Mouse (Mus musculus): ENCODE measurements at regions not wholly inside any gene's neighbourhood (a gene's known extent, or its start where the extent isn't known, plus 50 kb on each side); places are given as distances from the start of the nearest gene placed in this dataset.

GRCm38 (mm10) chr12:118701838-118702237 lies 144.3 kb upstream of the Sp8 start:
- Histone ChIP-seq H3K4me1 (ENCODE audit: insufficient read depth, low read length) (no peaks in the 10 kb centered on the region), H3K4me3 (ENCODE audit: low read length) (no peak overlapping the region), H3K27ac (no peak overlapping the region), H3K4me2 (ENCODE audit: low read depth, low read length) (no peak overlapping the region), H3K9me3 (ENCODE audit: low read length) (no peaks in the 10 kb centered on the region), H3K27me3 (ENCODE audit: insufficient read depth, low read length) (no peaks in the 10 kb centered on the region), H3K36me3 (ENCODE audit: insufficient read depth, low read length) (no peaks in the 10 kb centered on the region), H3K9ac (replicated peaks; ENCODE audit: low read length) (no peak overlapping the region)
- no peak for TF ChIP-seq CTCF (IDR thresholded peaks at IDR 0.05; ENCODE audit: low read depth)
- DNase-seq (ENCODE audit: low spot score) (no peak), ATAC-seq (no peak)
- 88% methylated on average over 2 of the region's 2 CpGs for WGBS

DNA sequence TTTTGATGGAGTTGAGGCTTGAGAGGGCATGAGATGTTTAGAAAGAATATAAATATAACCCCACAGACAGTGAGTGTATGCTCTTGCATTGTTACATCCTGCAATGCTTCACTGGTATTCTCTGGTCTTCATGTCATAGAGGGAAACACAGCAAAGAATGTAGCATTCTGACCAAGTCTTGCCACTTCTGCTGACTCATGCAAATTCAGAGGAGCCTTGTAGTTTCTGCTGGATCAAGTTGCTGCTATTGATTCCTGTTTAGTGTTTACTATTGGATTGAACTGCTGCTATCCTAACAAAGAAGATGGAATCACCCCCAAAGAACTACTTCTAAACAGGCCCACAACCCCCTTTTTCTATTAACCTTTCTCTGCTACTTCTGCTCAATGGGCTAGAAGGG lies 148.0 kb upstream of the Sp8 start:
- no peaks in the 10 kb centered on the region for H3K9me3 ChIP-seq (ENCODE audit: low read length)
- no peak overlapping the region for H3K4me2 ChIP-seq (ENCODE audit: low read depth, low read length)
- no peaks in the 10 kb centered on the region for H3K27me3 ChIP-seq (ENCODE audit: insufficient read depth, low read length)
- no peak overlapping the region for H3K27ac ChIP-seq
- H3K4me3 ChIP-seq (ENCODE audit: low read length): no peak overlapping the region
- no peak for TF ChIP-seq CTCF (IDR thresholded peaks at IDR 0.05; ENCODE audit: low read depth)
- no peaks in the 10 kb centered on the region for H3K36me3 ChIP-seq (ENCODE audit: insufficient read depth, low read length)
- H3K9ac ChIP-seq (replicated peaks; ENCODE audit: low read length): no peak overlapping the region
- ATAC-seq (no peak), DNase-seq (ENCODE audit: low spot score) (no peak)
- H3K4me1 ChIP-seq (ENCODE audit: insufficient read depth, low read length): no peaks in the 10 kb centered on the region

DNA sequence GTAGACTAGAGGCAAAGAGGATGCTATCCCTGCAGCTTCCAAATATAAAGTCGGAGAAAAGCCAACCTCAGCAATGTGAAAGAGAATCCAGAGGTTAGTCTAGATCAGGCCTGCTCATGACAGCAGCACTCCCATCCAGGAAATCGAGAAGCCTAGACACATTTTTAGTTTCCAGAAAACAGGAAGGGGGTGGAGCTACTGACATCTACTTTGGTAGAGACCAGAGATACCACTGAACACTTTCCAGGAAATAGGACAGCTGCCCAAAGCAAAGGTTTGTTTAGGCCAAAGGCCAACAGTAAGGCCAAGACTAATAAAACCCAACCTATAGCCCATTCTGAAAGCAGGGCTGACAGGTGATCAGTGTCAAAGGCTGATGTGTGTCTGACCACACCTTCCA lies 151.4 kb upstream of the Sp8 start:
- no peak for ATAC-seq

DNA sequence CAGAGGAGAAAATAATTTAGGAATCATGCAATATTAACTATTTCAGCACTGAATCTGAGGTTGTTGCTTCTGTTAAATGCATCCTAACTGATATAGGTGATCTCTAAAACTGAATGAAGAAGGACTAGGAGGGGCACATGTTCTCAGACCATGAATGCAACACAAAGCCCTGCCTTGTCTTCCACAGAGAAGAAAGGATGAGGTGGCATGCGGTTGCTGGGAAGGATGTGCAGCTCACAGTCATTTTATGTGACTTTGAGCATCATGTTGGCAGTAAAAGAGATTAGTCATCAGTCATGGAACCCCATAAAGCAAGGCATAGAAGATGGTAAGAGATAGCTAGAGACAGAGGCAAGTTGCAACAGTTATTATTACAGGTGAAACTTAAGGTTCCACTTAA lies 163.2 kb upstream of the Sp8 start:
- 93% methylated on average over 1 of the region's 1 CpGs for WGBS
- no peak for ATAC-seq

More for the DNA sequence above, 151.4 kb upstream of the Sp8 start:
- TF ChIP-seq CTCF (IDR thresholded peaks at IDR 0.05; ENCODE audit: low read depth): no peak
- 85% methylated on average over 2 of the region's 2 CpGs for WGBS
- H3K4me2 ChIP-seq (ENCODE audit: low read depth, low read length): no peak overlapping the region
- no peak overlapping the region for H3K9ac ChIP-seq (replicated peaks; ENCODE audit: low read length)
- no peaks in the 10 kb centered on the region for H3K4me1 ChIP-seq (ENCODE audit: insufficient read depth, low read length)
- H3K36me3 ChIP-seq (ENCODE audit: insufficient read depth, low read length): no peaks in the 10 kb centered on the region
- H3K27ac ChIP-seq: no peak overlapping the region
- no peak overlapping the region for H3K4me3 ChIP-seq (ENCODE audit: low read length)
- no peaks in the 10 kb centered on the region for H3K27me3 ChIP-seq (ENCODE audit: insufficient read depth, low read length)
- no peak for DNase-seq (ENCODE audit: low spot score)
- no peaks in the 10 kb centered on the region for H3K9me3 ChIP-seq (ENCODE audit: low read length)

DNA sequence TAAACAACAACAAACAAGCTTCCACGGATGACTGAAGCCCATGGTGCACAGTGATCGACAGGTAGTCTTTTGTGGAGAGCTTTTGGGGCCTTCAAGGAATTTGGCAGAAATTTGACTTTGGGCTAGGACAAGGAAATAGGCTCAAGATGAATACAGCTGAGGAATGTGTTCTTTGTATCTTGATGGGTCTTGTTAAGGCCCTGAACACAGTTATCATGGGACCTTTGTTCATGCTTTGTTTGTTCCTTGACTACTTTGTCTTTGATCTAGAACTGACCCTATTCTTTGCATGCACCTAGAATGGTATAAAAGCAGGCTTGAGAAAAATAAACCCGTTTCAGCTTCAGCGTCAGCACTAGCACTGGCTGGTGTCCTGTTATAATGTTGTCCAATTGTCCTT lies 168.1 kb upstream of the Sp8 start:
- Histone ChIP-seq H3K27ac (no peak overlapping the region), H3K9me3 (ENCODE audit: low read length) (no peaks in the 10 kb centered on the region), H3K4me1 (ENCODE audit: insufficient read depth, low read length) (no peaks in the 10 kb centered on the region), H3K36me3 (ENCODE audit: insufficient read depth, low read length) (no peaks in the 10 kb centered on the region), H3K4me3 (ENCODE audit: low read length) (no peak overlapping the region), H3K4me2 (ENCODE audit: low read depth, low read length) (no peak overlapping the region), H3K9ac (replicated peaks; ENCODE audit: low read length) (no peak overlapping the region), H3K27me3 (ENCODE audit: insufficient read depth, low read length) (no peaks in the 10 kb centered on the region)
- DNase-seq (ENCODE audit: low spot score): no peak
- WGBS: 79% methylated on average over 4 of the region's 4 CpGs
- TF ChIP-seq CTCF (IDR thresholded peaks at IDR 0.05; ENCODE audit: low read depth): no peak
- ATAC-seq: no peak

More for the DNA sequence above, 163.2 kb upstream of the Sp8 start:
- H3K27ac ChIP-seq: no peak overlapping the region
- H3K4me3 ChIP-seq (ENCODE audit: low read length): no peak overlapping the region
- H3K4me2 ChIP-seq (ENCODE audit: low read depth, low read length): no peak overlapping the region
- no peak for TF ChIP-seq CTCF (IDR thresholded peaks at IDR 0.05; ENCODE audit: low read depth)
- no peaks in the 10 kb centered on the region for H3K4me1 ChIP-seq (ENCODE audit: insufficient read depth, low read length)
- H3K36me3 ChIP-seq (ENCODE audit: insufficient read depth, low read length): no peaks in the 10 kb centered on the region
- H3K9ac ChIP-seq (replicated peaks; ENCODE audit: low read length): no peak overlapping the region
- no peaks in the 10 kb centered on the region for H3K9me3 ChIP-seq (ENCODE audit: low read length)
- no peak for DNase-seq (ENCODE audit: low spot score)
- no peaks in the 10 kb centered on the region for H3K27me3 ChIP-seq (ENCODE audit: insufficient read depth, low read length)

- Histone ChIP-seq H3K36me3 (ENCODE audit: insufficient read depth, low read length) (no peaks in the 10 kb centered on the region), H3K27me3 (ENCODE audit: insufficient read depth, low read length) (peaks cover 45% of the 10 kb centered on the region; the same call in 1 of the 2 replicates), H3K4me1 (ENCODE audit: insufficient read depth, low read length) (no peaks in the 10 kb centered on the region), H3K4me2 (ENCODE audit: low read depth, low read length) (peak overlapping the region; percentile 26; the same call in 1 of the 2 replicates), H3K4me3 (ENCODE audit: low read length) (no peak overlapping the region), H3K27ac (no peak overlapping the region), H3K9ac (replicated peaks; ENCODE audit: low read length) (no peak overlapping the region), H3K9me3 (ENCODE audit: low read length) (no peaks in the 10 kb centered on the region)
- WGBS: 6% methylated on average over 9 of the region's 9 CpGs
- no peak for DNase-seq (ENCODE audit: low spot score)
- no peak for ATAC-seq
- TF ChIP-seq CTCF (IDR thresholded peaks at IDR 0.05; ENCODE audit: low read depth): no peak
Measured at GRCm38 (mm10) chr12:118661575-118661974, 184.6 kb upstream of the Sp8 start.

GRCm38 (mm10) chr12:118661214-118661486 lies 185.0 kb upstream of the Sp8 start:
- H3K36me3 ChIP-seq (ENCODE audit: insufficient read depth, low read length): no peaks in the 10 kb centered on the region
- H3K4me2 ChIP-seq (ENCODE audit: low read depth, low read length): peak overlapping the region; percentile 26; the same call in 1 of the 2 replicates
- WGBS: 3% methylated on average over 5 of the region's 5 CpGs
- ATAC-seq (no peak), DNase-seq (ENCODE audit: low spot score) (peak; percentile 18)
- H3K27me3 ChIP-seq (ENCODE audit: insufficient read depth, low read length): peaks cover 44% of the 10 kb centered on the region; the same call in 1 of the 2 replicates
- no peak for TF ChIP-seq CTCF (IDR thresholded peaks at IDR 0.05; ENCODE audit: low read depth)
- no peak overlapping the region for H3K27ac ChIP-seq
- no peak overlapping the region for H3K4me3 ChIP-seq (ENCODE audit: low read length)
- no peaks in the 10 kb centered on the region for H3K9me3 ChIP-seq (ENCODE audit: low read length)
- no peak overlapping the region for H3K9ac ChIP-seq (replicated peaks; ENCODE audit: low read length)
- H3K4me1 ChIP-seq (ENCODE audit: insufficient read depth, low read length): no peaks in the 10 kb centered on the region
